ENCODE assay signal across 8 mouse cellular contexts in genomic region chr12:108178331-108179245, GRCm38 (mm10). TPM values are rescaled to one million over a fixed set of nuclear protein-coding genes. Genes with fewer than 3 reads are reported as not detected.
DNase-seq lines count a peak whose midpoint lies in the region; ATAC-seq lines count a peak whose summit lies in the region.

No protein-coding gene starts in this region.

- peak; percentile 54 for ATAC-seq in embryonic facial prominence, embryonic 12.5 days (ENCODE audit: insufficient number of reproducible peaks, insufficient read depth, low FRiP score, low TSS enrichment)
- peak; percentile 66 for ATAC-seq in heart, embryonic 11.5 days (replicated peaks; ENCODE audit: insufficient number of reproducible peaks, low FRiP score, low TSS enrichment)
- ATAC-seq in kidney, embryonic 16.5 days (ENCODE audit: low FRiP score, low TSS enrichment), result peak; percentile 50
- ATAC-seq in liver, embryonic 13.5 days (ENCODE audit: low read depth), result peak; percentile 80
- ATAC-seq in neural tube, embryonic 12.5 days (ENCODE audit: low FRiP score, low read depth), result peak; percentile 59

- under 1% methylated on average over 78 of the region's 103 CpGs for WGBS in embryonic facial prominence, embryonic 12.5 days
- WGBS in heart, embryonic 11.5 days (ENCODE audit: insufficient replicate concordance), result under 1% methylated on average over 93 of the region's 103 CpGs
- WGBS in kidney, embryonic 16.5 days, result under 1% methylated on average over 98 of the region's 103 CpGs
- under 1% methylated on average over 90 of the region's 103 CpGs for WGBS in liver, embryonic 13.5 days (ENCODE audit: insufficient replicate concordance)
- under 1% methylated on average over 103 of the region's 103 CpGs for WGBS in neural tube, embryonic 12.5 days

- peak; percentile 74 for DNase-seq in CD4-positive helper T cell, adult 2 months (ENCODE audit: low read depth, low spot score)
- DNase-seq in adrenal gland, postnatal 25 days, result peak; percentile 50
- DNase-seq in liver, embryonic 13.5 days, result peak; percentile 61
- peak; percentile 37 to 42 for DNase-seq in thymus, adult 18-20 months

- H3K9me3 ChIP-seq in embryonic facial prominence, embryonic 12.5 days, result no peaks in the 10 kb centered on the region
- no peaks in the 10 kb centered on the region for H3K9me3 ChIP-seq in heart, embryonic 11.5 days (replicated peaks; ENCODE audit: control insufficient read depth, low read length)
- no peaks in the 10 kb centered on the region for H3K9me3 ChIP-seq in kidney, embryonic 16.5 days (ENCODE audit: low read length)
- H3K9me3 ChIP-seq in liver, embryonic 13.5 days (replicated peaks), result no peaks in the 10 kb centered on the region
- no peaks in the 10 kb centered on the region for H3K9me3 ChIP-seq in neural tube, embryonic 12.5 days

- peak overlapping the region; percentile 94 for H3K9ac ChIP-seq in embryonic facial prominence, embryonic 12.5 days
- peak overlapping the region; percentile 90 for H3K9ac ChIP-seq in heart, embryonic 11.5 days (ENCODE audit: low read depth, low read length)
- H3K9ac ChIP-seq in kidney, embryonic 16.5 days (replicated peaks; ENCODE audit: low read length), result peak overlapping the region; percentile 98
- peak overlapping the region; percentile 97 for H3K9ac ChIP-seq in liver, embryonic 13.5 days
- peak overlapping the region; percentile 94 for H3K9ac ChIP-seq in neural tube, embryonic 12.5 days

- H3K27ac ChIP-seq in embryonic facial prominence, embryonic 12.5 days, result peak overlapping the region; percentile 88
- H3K27ac ChIP-seq in heart, embryonic 11.5 days (ENCODE audit: low read depth, low read length), result peak overlapping the region; percentile 92
- peak overlapping the region; percentile 87 for H3K27ac ChIP-seq in kidney, embryonic 16.5 days (ENCODE audit: low read length)
- peak overlapping the region; percentile 95 for H3K27ac ChIP-seq in liver, embryonic 13.5 days
- peak overlapping the region; percentile 59 for H3K27ac ChIP-seq in neural tube, embryonic 12.5 days

- H3K27me3 ChIP-seq in embryonic facial prominence, embryonic 12.5 days, result no peaks in the 10 kb centered on the region
- H3K27me3 ChIP-seq in heart, embryonic 11.5 days (ENCODE audit: control insufficient read depth, insufficient read depth, low read length), result no peaks in the 10 kb centered on the region
- no peaks in the 10 kb centered on the region for H3K27me3 ChIP-seq in kidney, embryonic 16.5 days (ENCODE audit: insufficient read depth, low read length)
- H3K27me3 ChIP-seq in liver, embryonic 13.5 days, result no peaks in the 10 kb centered on the region
- H3K27me3 ChIP-seq in neural tube, embryonic 12.5 days (replicated peaks), result no peaks in the 10 kb centered on the region

- H3K4me2 ChIP-seq in embryonic facial prominence, embryonic 12.5 days (replicated peaks), result peak overlapping the region; percentile 65
- H3K4me2 ChIP-seq in heart, embryonic 11.5 days, result peak overlapping the region; percentile 71
- peak overlapping the region; percentile 81 for H3K4me2 ChIP-seq in kidney, embryonic 16.5 days (replicated peaks; ENCODE audit: low read depth, low read length)
- peak overlapping the region; percentile 93 for H3K4me2 ChIP-seq in liver, embryonic 13.5 days
- H3K4me2 ChIP-seq in neural tube, embryonic 12.5 days (replicated peaks), result peak overlapping the region; percentile 89

- H3K36me3 ChIP-seq in embryonic facial prominence, embryonic 12.5 days, result peaks cover 3% of the 10 kb centered on the region
- H3K36me3 ChIP-seq in heart, embryonic 11.5 days (ENCODE audit: control insufficient read depth, insufficient read depth, low read length), result 0 out of 2 replicates have a peak, but pooled peaks cover 3% of the 10 kb centered on the region
- H3K36me3 ChIP-seq in kidney, embryonic 16.5 days (ENCODE audit: insufficient read depth, low read length), result peaks cover 4% of the 10 kb centered on the region; the same call in 1 of the 2 replicates
- H3K36me3 ChIP-seq in liver, embryonic 13.5 days, result peaks cover 24% of the 10 kb centered on the region
- H3K36me3 ChIP-seq in neural tube, embryonic 12.5 days, result peaks cover 13% of the 10 kb centered on the region; the same call in 1 of the 2 replicates

- peak overlapping the region; percentile 89 for H3K4me3 ChIP-seq in embryonic facial prominence, embryonic 12.5 days
- peak overlapping the region; percentile 68 for H3K4me3 ChIP-seq in heart, embryonic 11.5 days (ENCODE audit: low read depth, low read length)
- H3K4me3 ChIP-seq in kidney, embryonic 16.5 days (ENCODE audit: low read length), result peak overlapping the region; percentile 99
- peak overlapping the region; percentile 97 for H3K4me3 ChIP-seq in liver, embryonic 13.5 days (replicated peaks)
- H3K4me3 ChIP-seq in neural tube, embryonic 12.5 days, result peak overlapping the region; percentile 99

- H3K4me1 ChIP-seq in embryonic facial prominence, embryonic 12.5 days, result peaks cover 28% of the 10 kb centered on the region
- peaks cover 23% of the 10 kb centered on the region for H3K4me1 ChIP-seq in heart, embryonic 11.5 days (ENCODE audit: control insufficient read depth, insufficient read depth, low read length)
- H3K4me1 ChIP-seq in kidney, embryonic 16.5 days (ENCODE audit: insufficient read depth, low read length), result peaks cover 23% of the 10 kb centered on the region
- peaks cover 44% of the 10 kb centered on the region for H3K4me1 ChIP-seq in liver, embryonic 13.5 days (replicated peaks)
- H3K4me1 ChIP-seq in neural tube, embryonic 12.5 days, result peaks cover 30% of the 10 kb centered on the region

RNA-seq across cellular contexts. Expression of gene Setd3, which starts 0.5 kb away (rescaled TPM):
- total RNA-seq in adrenal gland, postnatal 25 days (2021), result 122 and 130 TPM in 2 replicates
- 98.4 and 103 TPM in 2 replicates for polyA plus RNA-seq in embryonic facial prominence, embryonic 12.5 days (2016; fragmentation: Nextera tagmentation; extraction: Ambion mirVana)
- 62.4 and 64.4 TPM in 2 replicates for polyA plus RNA-seq in heart, embryonic 11.5 days (2014; fragmentation: Nextera tagmentation; extraction: Ambion mirVana)
- polyA plus RNA-seq in kidney, embryonic 16.5 days (2015; fragmentation: Nextera tagmentation; extraction: Ambion mirVana), result 89.1 and 92.4 TPM in 2 replicates
- 56.6 and 71.5 TPM in 2 replicates for polyA plus RNA-seq in liver, embryonic 13.5 days (2015; fragmentation: Nextera tagmentation; extraction: Ambion mirVana)
- polyA plus RNA-seq in neural tube, embryonic 12.5 days (2016; fragmentation: Nextera tagmentation; extraction: Ambion mirVana), result 104 and 114 TPM in 2 replicates

RNA-seq across cellular contexts. Expression of gene Ccnk, which starts 0.8 kb away (rescaled TPM):
- 33.4 and 34.6 TPM in 2 replicates for total RNA-seq in adrenal gland, postnatal 25 days (2021)
- 3.4 and 4.3 TPM in 2 replicates for polyA plus RNA-seq in embryonic facial prominence, embryonic 12.5 days (2016; fragmentation: Nextera tagmentation; extraction: Ambion mirVana)
- 4.0 and 5.6 TPM in 2 replicates for polyA plus RNA-seq in heart, embryonic 11.5 days (2014; fragmentation: Nextera tagmentation; extraction: Ambion mirVana)
- 2.4 and 3.1 TPM in 2 replicates for polyA plus RNA-seq in kidney, embryonic 16.5 days (2015; fragmentation: Nextera tagmentation; extraction: Ambion mirVana)
- 1.8 and 2.3 TPM in 2 replicates for polyA plus RNA-seq in liver, embryonic 13.5 days (2015; fragmentation: Nextera tagmentation; extraction: Ambion mirVana)
- 3.2 and 3.8 TPM in 2 replicates for polyA plus RNA-seq in neural tube, embryonic 12.5 days (2016; fragmentation: Nextera tagmentation; extraction: Ambion mirVana)

Comparison
In these comparisons a context has a peak if more than half of its experiments do, and no peak if none do; other contexts are left out.
1. Peak in every context shown above with its lines: DNase-seq, ATAC-seq, H3K4me3 ChIP-seq and H3K27ac ChIP-seq.